Mouse (Mus musculus) lung, postnatal 4 days (tissue): Measurements from ENCODE around the gene Nrl.

Source experiments
- DNase-seq, 2 experiments: peaks; one replicate each; pipeline ENCODE4 v3.0.0; 2021

Gene Nrl

GRCm38 (mm10) chr14:55524785-55525184, at the start of gene Nrl:
TSS of gene Nrl (minus strand) at chr14:55524981.
- DNase-seq: peak in 1 of 2 experiments; percentile 8

DNA sequence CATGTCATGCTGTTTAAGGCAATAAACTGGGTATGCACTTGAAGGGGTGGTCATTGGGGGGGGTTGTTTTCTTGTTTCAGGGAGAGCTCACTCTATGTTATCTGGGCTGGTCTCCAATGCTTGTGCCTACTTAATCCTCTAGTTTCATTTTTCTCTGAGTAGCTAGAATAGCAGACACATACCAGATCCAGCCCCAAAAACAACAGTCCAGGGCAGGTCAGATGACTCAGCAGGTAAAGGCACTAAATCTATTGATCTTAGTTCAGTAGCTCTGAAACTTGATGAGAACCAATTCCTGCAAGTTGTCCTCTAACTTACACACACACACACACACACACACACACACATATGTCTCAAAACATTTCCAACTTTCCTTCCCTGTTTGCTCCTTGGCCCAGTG, 47.0 kb upstream of the Nrl start:
- DNase-seq: no peak

- DNase-seq: no peak
Measured at GRCm38 (mm10) chr14:55570588-55570987, 45.8 kb upstream of the Nrl start.

DNA sequence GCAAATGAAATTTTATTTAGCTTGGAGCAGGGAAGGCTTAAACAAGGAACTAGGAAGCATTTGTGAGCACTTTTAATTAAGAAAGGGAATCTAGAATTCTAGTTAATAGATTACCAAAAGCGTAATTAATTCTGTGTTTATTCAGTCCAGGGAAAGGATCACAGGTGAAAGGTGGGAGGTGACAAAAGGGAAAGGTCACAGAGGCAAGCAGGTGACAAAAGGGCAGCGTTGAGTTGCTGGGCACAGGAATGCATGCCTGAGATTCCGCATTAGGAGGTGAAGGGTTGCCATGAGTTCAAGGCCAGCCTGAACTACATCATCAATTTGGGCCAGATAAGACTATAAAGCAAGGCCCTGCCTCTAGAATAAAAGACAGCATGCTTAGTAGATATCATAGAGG, 42.7 kb upstream of the Nrl start:
- DNase-seq: no peak

GRCm38 (mm10) chr14:55565748-55566147, 41.0 kb upstream of the Nrl start:
- no peak for DNase-seq

GRCm38 (mm10) chr14:55563249-55563648, 38.5 kb upstream of the Nrl start:
- DNase-seq: no peak

- no peak for DNase-seq
Measured at GRCm38 (mm10) chr14:55561860-55562259, 37.1 kb upstream of the Nrl start.

GRCm38 (mm10) chr14:55560202-55561073, 35.7 kb upstream of the Nrl start, which contains the start of gene A730061H03Rik:
TSS of gene A730061H03Rik (minus strand) at chr14:55560406.
- DNase-seq: peak; percentile 98 to 99

GRCm38 (mm10) chr14:55559799-55560201, 35.0 kb upstream of the Nrl start, which contains the start of gene Dcaf11:
TSS of gene Dcaf11 (plus strand) at chr14:55560006.
- peak; percentile 92 to 95 for DNase-seq

DNA sequence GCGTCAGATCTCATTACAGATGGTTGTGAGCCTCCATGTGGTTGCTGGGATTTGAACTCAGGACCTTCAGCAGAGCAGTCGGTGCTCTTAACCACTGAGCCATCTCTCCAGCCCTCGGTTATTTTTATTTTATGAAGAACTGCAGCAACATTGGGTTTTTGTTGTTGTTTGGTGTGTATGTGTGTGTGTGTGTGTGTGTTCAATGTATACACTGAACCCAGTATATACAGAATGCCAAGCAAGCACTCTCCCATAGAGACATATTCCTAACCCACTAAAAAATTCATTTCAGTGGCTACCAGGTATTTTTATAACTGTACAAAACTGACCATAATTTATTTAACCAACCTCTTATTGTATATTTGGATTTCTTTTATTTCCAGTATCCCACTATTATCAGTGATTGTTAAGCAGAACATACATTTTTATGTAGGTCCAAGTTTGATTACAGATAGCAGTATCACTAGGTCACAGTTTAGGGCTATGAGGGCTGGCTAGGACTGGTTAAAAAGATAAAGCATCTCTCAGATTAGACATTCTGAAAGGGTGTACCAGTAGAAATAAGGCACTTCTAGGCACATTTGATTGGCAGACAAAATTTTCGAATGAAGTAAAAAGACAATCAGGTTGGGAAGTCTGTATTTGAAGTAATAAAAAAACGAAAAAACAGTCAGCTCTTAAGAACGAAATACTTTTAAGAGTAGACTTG, 34.1 kb upstream of the Nrl start:
- no peak for DNase-seq

- DNase-seq: no peak
Measured at GRCm38 (mm10) chr14:55557587-55557986, 32.8 kb upstream of the Nrl start.

DNA sequence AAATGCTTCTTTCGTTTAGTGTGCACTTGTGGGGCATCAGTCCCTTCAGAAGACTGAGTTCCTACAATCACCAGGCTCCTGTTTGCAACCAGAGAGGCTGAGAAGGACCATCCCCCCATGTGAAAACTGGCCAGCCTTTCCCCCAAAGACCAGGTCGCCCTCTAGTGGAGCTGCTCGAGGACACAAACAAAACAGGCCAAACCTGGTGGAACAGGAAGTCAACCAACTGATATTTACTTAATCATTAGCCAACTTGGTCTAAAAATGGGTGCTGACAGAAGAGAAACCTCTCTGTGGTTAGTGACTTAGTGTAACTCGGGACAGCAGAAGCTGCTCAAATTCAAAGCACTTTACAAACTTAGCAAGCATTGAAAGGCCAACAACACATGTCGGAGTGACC, 32.2 kb upstream of the Nrl start:
- peak; percentile 86 to 92 for DNase-seq

GRCm38 (mm10) chr14:55555788-55556187, 31.0 kb upstream of the Nrl start:
- DNase-seq: no peak

DNA sequence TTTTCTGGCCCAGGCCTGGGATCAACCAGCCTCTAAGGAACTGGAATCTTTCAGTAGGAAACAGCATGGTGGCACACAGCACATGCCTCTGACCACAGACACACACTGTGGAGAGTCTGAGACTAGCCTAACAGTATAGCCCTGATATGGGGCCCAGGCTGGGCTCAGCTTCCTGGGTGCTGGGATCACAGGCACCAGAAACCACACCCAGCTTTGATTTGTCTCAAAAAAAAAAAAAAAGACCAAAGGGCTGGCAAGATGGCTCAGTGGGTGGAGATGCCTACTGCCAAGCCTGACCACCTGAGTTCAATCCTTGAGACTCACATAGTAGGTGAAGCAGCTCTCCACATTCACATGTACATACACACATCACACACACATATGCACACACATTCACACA, 29.9 kb upstream of the Nrl start:
- no peak for DNase-seq

- DNase-seq: no peak
Measured at GRCm38 (mm10) chr14:55551794-55552193, 27.0 kb upstream of the Nrl start.

- DNase-seq: no peak
Measured at GRCm38 (mm10) chr14:55551347-55551746, 26.6 kb upstream of the Nrl start.

- DNase-seq: no peak
Measured at GRCm38 (mm10) chr14:55550191-55550590, 25.4 kb upstream of the Nrl start.

DNA sequence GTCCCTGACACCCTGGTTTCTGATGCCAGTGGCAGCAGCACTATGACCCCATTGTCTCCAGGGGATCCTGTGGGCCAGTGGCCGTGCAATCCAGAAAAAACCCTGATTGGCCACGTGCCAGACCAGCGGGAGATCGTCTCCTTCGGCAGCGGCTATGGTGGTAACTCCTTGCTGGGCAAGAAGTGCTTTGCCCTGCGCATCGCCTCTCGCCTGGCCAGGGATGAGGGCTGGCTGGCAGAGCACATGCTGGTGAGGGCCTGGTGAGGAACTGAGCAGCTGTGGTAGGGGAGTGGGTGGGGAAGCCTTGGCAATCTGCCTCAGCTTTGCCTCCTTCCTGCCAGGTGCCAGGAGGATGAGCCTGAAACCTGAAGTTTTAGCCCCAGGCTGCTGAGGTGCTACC, 19.6 kb upstream of the Nrl start:
- no peak for DNase-seq

DNA sequence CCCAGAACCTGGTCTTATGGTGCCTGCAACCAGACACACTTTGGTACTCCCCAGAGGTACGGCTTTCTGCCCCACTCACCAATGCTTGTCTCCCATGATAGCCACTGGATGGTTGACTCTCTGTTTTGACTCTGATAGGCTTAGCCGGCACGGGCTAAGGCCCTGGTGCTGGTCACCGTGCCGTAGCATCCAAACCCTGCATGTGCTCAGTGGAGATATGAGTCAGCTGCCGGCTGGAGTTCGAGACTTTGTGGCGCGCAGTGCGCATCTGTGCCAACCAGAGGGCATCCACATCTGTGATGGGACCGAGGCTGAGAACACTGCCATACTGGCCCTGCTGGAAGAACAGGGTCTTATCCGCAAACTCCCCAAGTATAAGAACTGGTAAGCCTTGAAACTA, 17.5 kb upstream of the Nrl start:
- peak in 1 of 2 experiments; percentile 18 for DNase-seq

- DNase-seq: peak; percentile 87 to 88
Measured at GRCm38 (mm10) chr14:55540787-55541321, 16.1 kb upstream of the Nrl start.

DNA sequence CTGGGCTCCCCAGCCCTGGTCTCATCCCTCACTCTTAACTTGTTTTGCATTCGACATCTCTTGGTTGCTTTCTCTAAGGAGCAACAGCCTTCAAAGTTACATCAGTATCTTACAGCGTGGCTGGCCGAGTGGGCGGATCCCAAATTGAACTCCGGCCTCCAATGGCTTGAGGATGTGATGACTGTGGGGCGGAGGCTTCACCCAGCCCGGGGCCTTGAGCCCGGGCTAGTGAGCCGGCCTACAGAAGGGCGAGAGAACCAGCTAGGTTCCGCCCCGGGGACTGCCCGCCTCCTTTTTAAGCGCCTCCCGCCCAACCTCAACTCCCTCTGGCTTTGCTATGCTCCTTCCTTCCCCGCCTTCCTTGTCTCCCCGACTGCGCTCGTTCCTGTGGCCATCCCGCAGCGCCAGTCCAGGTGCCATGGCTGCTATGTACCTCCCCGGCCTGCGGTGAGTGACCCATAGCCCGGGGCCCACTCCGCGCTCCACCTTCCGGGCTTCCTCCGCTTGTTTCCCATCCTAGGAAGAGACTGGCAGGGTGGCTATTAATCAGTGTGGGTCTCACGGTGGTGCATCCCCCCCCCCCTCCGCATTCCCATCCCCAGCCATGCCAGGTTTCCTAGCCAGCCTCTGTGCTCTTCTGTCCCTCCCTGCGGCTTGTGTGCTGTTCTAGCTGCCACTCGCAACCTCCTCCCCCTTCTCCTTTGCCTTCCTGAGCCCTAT, 15.4 kb upstream of the Nrl start, which contains the start of gene Pck2:
Gene Pck2, plus strand, starts transcription at position 200 of the 720 bp plus-strand sequence.
- peak; percentile 92 to 96 for DNase-seq

GRCm38 (mm10) chr14:55536116-55536745, 11.4 kb upstream of the Nrl start:
- DNase-seq: peak; percentile 40 to 47
